Mouse (Mus musculus): Measurements from ENCODE around the gene Poc1b. TPM values are rescaled to one million over a fixed set of nuclear protein-coding genes. Genes with fewer than 3 reads are reported as not detected.
A peak's percentile ranks its signal among the peaks of the same experiment; 100 is the strongest.

Poc1b gene
- polyA plus RNA-seq, 1 experiment, result 8.0 TPM

DNA sequence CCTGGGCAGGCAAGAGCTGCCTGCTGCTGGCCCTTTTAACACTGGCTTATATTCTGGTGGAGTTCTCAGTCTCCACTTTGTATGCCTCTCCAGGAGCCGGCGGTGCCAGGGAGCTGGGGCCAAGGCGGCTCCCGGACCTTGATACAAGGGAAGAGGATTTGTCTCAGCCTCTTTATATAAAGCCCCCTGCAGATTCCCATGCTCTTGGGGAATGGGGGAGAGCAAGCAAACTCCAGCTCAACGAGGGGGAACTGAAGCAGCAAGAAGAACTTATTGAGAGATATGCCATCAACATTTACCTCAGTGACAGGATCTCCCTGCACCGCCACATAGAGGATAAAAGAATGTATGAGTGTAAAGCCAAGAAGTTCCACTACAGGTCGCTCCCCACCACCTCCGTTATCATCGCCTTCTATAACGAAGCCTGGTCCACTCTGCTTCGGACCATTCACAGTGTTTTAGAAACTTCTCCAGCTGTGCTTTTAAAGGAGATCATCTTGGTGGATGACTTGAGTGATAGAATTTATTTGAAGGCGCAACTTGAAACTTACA lies 1.7 kb downstream of the Poc1b start:
- H3ac ChIP-seq (ENCODE audit: control insufficient read depth, insufficient read length), result peak overlapping the region; percentile 48
- peak overlapping the region; percentile 100 for H3K4me2 ChIP-seq (ENCODE audit: low read depth)
- no peaks in the 10 kb centered on the region for H3K36me3 ChIP-seq (ENCODE audit: control insufficient read depth, insufficient read depth)
- H3K27me3 ChIP-seq (ENCODE audit: control insufficient read depth, insufficient read depth, insufficient read length), result no peaks in the 10 kb centered on the region
- H3K4me3 ChIP-seq, result peak overlapping the region; percentile 85
- H3K79me2 ChIP-seq (ENCODE audit: control insufficient read depth, insufficient read depth), result peaks cover 12% of the 10 kb centered on the region
- TF ChIP-seq REST (IDR thresholded peaks at IDR 0.05; ENCODE audit: insufficient read depth, insufficient read length) (no peak), CEBPB (IDR thresholded peaks at IDR 0.05; ENCODE audit: insufficient read depth, poor library complexity, severe bottlenecking) (no peak), USF1 (IDR thresholded peaks at IDR 0.05; ENCODE audit: low read depth) (no peak), TCF12 (IDR thresholded peaks at IDR 0.05; ENCODE audit: insufficient read depth, poor library complexity, severe bottlenecking) (no peak)

DNA sequence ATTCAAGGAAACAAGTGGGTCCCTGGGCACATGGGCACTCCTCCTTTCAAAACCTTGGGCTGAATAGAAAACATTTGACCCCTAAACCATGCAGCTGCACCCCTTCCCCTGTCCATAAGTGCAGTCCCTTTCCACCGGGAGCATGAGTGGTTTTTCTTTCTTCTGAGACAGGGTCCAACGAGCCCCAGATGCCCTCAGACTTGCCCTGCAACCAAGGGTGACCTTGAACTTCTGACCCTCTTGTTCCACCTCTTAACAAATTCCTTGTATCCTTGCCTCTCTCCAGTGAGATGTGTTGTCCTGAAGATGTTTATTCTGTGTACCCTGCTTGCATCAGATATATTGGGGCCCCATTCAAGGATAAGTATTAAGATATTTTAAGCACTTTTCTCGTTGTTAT lies 6.7 kb downstream of the Poc1b start:
- H3K36me3 ChIP-seq (ENCODE audit: control insufficient read depth, insufficient read depth), result no peaks in the 10 kb centered on the region
- H3ac ChIP-seq (ENCODE audit: control insufficient read depth, insufficient read length), result no peak overlapping the region
- no peak overlapping the region for H3K4me2 ChIP-seq (ENCODE audit: low read depth)
- H3K4me3 ChIP-seq, result no peak overlapping the region
- H3K79me2 ChIP-seq (ENCODE audit: control insufficient read depth, insufficient read depth), result peaks cover 9% of the 10 kb centered on the region
- H3K27me3 ChIP-seq (ENCODE audit: control insufficient read depth, insufficient read depth, insufficient read length), result no peaks in the 10 kb centered on the region
- no peak for TF ChIP-seq TCF12 (IDR thresholded peaks at IDR 0.05; ENCODE audit: insufficient read depth, poor library complexity, severe bottlenecking)
- TF ChIP-seq POLR2AphosphoS2 (IDR thresholded peaks at IDR 0.05; ENCODE audit: insufficient read length, low read depth), result no peak
- no peak for TF ChIP-seq TCF3 (IDR thresholded peaks at IDR 0.05; ENCODE audit: insufficient read length, low read depth)
- TF ChIP-seq POLR2A (IDR thresholded peaks at IDR 0.05; ENCODE audit: insufficient read length, low read depth), result no peak
- no peak for TF ChIP-seq USF1 (IDR thresholded peaks at IDR 0.05; ENCODE audit: low read depth)

DNA sequence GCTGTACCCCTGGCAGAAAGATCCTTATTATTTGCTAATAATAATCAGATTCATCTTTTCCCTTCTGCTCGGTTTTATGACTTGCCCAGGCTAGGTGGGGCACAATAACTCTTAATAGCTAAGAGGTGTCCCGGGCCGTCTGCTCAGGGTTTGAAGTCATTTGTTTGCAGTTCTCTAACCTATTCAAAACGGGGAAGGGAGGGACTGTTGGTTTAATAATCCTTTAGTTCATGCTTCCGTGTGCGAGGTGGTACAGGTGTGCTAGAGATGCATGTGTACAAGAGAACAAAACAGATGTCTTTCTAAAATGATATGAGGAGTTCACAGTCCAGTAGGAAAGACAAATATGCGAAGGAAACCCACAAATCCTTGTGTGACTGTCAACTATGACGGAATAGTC lies 7.5 kb downstream of the Poc1b start:
- H3K4me2 ChIP-seq (ENCODE audit: low read depth), result no peak overlapping the region
- no peaks in the 10 kb centered on the region for H3K27me3 ChIP-seq (ENCODE audit: control insufficient read depth, insufficient read depth, insufficient read length)
- no peaks in the 10 kb centered on the region for H3K36me3 ChIP-seq (ENCODE audit: control insufficient read depth, insufficient read depth)
- H3ac ChIP-seq (ENCODE audit: control insufficient read depth, insufficient read length), result no peak overlapping the region
- peaks cover 5% of the 10 kb centered on the region for H3K79me2 ChIP-seq (ENCODE audit: control insufficient read depth, insufficient read depth)
- no peak for TF ChIP-seq REST (IDR thresholded peaks at IDR 0.05; ENCODE audit: insufficient read depth, insufficient read length)
- no peak for TF ChIP-seq E2F4 (IDR thresholded peaks at IDR 0.05; ENCODE audit: insufficient read depth)
- TF ChIP-seq POLR2A (IDR thresholded peaks at IDR 0.05; ENCODE audit: insufficient read length, low read depth), result no peak
- TF ChIP-seq USF1 (IDR thresholded peaks at IDR 0.05; ENCODE audit: low read depth), result no peak
- TF ChIP-seq POLR2AphosphoS2 (IDR thresholded peaks at IDR 0.05; ENCODE audit: insufficient read length, low read depth), result no peak
- no peak for TF ChIP-seq MYOD1 (IDR thresholded peaks at IDR 0.05; ENCODE audit: control insufficient read depth in 1 of 3, insufficient read length in 2 of 3, low read depth in 2 of 3)
- no peak for TF ChIP-seq MAX (IDR thresholded peaks at IDR 0.05; ENCODE audit: low read depth)
- TF ChIP-seq TCF3 (IDR thresholded peaks at IDR 0.05; ENCODE audit: insufficient read length, low read depth), result no peak
- TF ChIP-seq TCF12 (IDR thresholded peaks at IDR 0.05; ENCODE audit: insufficient read depth, poor library complexity, severe bottlenecking), result no peak
- no peak for TF ChIP-seq SRF (IDR thresholded peaks at IDR 0.05; ENCODE audit: control insufficient read depth, insufficient read length, low read depth)
- TF ChIP-seq MYOG (IDR thresholded peaks at IDR 0.05; ENCODE audit: control insufficient read depth in 1 of 3, insufficient read depth in 1 of 3, insufficient read length in 2 of 3, low read depth in 2 of 3), result no peak
- TF ChIP-seq CEBPB (IDR thresholded peaks at IDR 0.05; ENCODE audit: insufficient read depth, poor library complexity, severe bottlenecking), result no peak
- no peak overlapping the region for H3K4me3 ChIP-seq

DNA sequence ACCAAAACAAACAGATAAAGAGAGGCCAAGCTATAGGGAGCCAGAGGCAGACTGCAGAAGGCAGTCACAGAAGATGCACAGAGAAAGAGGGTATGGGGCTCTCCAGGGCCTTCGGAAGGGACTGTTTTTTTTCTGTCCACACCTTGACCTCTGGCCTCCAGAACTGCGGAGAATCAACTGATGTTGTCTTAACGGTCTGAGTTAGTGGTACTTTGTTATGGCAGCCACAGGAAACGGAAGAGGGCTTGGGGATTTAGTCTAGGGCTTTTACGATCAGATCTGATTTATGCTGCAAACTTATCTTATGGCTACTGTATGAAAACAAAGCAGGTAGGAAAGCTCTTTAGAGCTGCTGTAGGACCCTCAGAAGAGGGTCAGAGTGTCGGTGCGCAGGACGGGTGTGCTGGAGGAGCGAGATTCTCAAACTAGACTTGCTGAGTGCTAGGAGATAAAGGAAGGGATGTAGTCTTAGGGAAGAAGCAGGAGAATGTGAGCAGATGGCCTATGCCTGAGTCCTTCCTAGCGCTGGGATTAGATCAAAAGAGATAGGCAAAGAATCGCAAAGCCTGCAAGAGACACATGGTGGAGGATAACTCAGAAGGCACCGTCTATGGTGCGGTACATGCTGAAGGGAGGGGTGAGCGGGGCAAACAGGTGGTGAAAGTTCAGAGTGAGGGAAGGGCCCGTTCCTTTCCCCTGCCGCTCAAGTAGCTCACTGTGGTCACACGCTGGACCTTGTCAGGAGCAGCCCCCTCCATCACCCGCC lies 8.8 kb downstream of the Poc1b start:
- Histone ChIP-seq H3ac (ENCODE audit: control insufficient read depth, insufficient read length) (no peak overlapping the region), H3K36me3 (ENCODE audit: control insufficient read depth, insufficient read depth) (no peaks in the 10 kb centered on the region), H3K4me3 (no peak overlapping the region), H3K27me3 (ENCODE audit: control insufficient read depth, insufficient read depth, insufficient read length) (no peaks in the 10 kb centered on the region), H3K4me2 (ENCODE audit: low read depth) (no peak overlapping the region), H3K79me2 (ENCODE audit: control insufficient read depth, insufficient read depth) (peaks cover 5% of the 10 kb centered on the region)
- TF ChIP-seq E2F4 (IDR thresholded peaks at IDR 0.05; ENCODE audit: insufficient read depth) (no peak), REST (IDR thresholded peaks at IDR 0.05; ENCODE audit: insufficient read depth, insufficient read length) (no peak)

DNA sequence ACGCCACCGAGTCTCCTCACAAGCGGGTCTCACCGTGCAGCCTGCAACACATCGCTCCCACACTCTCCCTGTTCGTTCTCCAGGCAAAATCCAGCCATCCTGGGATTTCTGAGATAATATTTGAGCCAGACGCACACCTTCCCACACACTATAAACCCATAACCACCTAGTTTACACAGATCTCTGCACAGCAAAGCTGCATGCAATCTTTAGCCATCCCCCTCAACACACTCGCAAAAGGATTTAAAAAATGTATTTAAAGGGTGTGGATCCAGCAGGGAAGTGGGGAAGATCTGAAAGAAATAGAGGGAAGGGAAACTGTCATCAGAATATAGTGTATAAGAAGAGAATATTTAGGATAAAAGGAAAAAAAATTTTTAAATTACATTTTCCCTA lies 9.4 kb downstream of the Poc1b start:
- TF ChIP-seq MYOG (IDR thresholded peaks at IDR 0.05; ENCODE audit: control insufficient read depth in 1 of 3, insufficient read depth in 1 of 3, insufficient read length in 2 of 3, low read depth in 2 of 3) (no peak), USF1 (IDR thresholded peaks at IDR 0.05; ENCODE audit: low read depth) (no peak), MAX (IDR thresholded peaks at IDR 0.05; ENCODE audit: low read depth) (no peak), MYOD1 (IDR thresholded peaks at IDR 0.05; ENCODE audit: control insufficient read depth in 1 of 3, insufficient read length in 2 of 3, low read depth in 2 of 3) (no peak), POLR2A (IDR thresholded peaks at IDR 0.05; ENCODE audit: insufficient read length, low read depth) (no peak), REST (IDR thresholded peaks at IDR 0.05; ENCODE audit: insufficient read depth, insufficient read length) (no peak), SRF (IDR thresholded peaks at IDR 0.05; ENCODE audit: control insufficient read depth, insufficient read length, low read depth) (no peak), E2F4 (IDR thresholded peaks at IDR 0.05; ENCODE audit: insufficient read depth) (no peak), TCF12 (IDR thresholded peaks at IDR 0.05; ENCODE audit: insufficient read depth, poor library complexity, severe bottlenecking) (no peak), CEBPB (IDR thresholded peaks at IDR 0.05; ENCODE audit: insufficient read depth, poor library complexity, severe bottlenecking) (no peak)
- Histone ChIP-seq H3K4me3 (no peak overlapping the region), H3K4me2 (ENCODE audit: low read depth) (no peak overlapping the region), H3K36me3 (ENCODE audit: control insufficient read depth, insufficient read depth) (no peaks in the 10 kb centered on the region), H3ac (ENCODE audit: control insufficient read depth, insufficient read length) (no peak overlapping the region), H3K79me2 (ENCODE audit: control insufficient read depth, insufficient read depth) (peaks cover 5% of the 10 kb centered on the region), H3K27me3 (ENCODE audit: control insufficient read depth, insufficient read depth, insufficient read length) (no peaks in the 10 kb centered on the region)

Measured in myocyte (in vitro differentiated cells).